Mouse (Mus musculus): ENCODE measurements around the gene Sidt1. TPM values are rescaled to one million over a fixed set of nuclear protein-coding genes. Genes with fewer than 3 reads are reported as not detected.
"Not testable (repeated sequence)": the region's sequence is repeated elsewhere in the genome, so short reads cannot be mapped to it uniquely, and the experiment has no call there.

Sidt1 gene
- polyA plus RNA-seq, 1 experiment from 2014 or later = 4.9 TPM

DNA sequence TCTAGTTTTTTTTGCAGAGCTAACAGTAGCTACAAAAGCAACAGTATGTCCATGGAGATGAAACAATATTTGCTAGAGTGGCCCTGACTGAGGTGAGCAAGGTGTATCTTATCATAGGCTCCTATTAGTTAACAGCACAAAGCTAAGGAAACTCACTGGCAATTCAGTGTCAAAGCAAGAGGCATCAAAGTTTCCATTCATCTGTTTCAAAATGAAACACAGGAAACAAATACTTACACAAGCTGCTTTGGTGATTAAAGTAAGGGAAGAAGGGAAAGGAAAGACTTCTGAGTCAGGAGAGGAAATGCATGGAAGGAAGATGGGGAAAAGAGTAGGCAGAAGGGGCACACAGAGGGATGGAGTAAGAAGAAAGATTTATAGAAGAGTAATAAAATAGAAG lies 39.0 kb downstream of the Sidt1 start:
- H3K4me3 ChIP-seq = no peak overlapping the region
- no peak overlapping the region for H3K9ac ChIP-seq
- no peaks in the 10 kb centered on the region for H3K27me3 ChIP-seq
- no peak overlapping the region for H3K27ac ChIP-seq (replicated peaks)
- H3K4me2 ChIP-seq = no peak overlapping the region
- H3K36me3 ChIP-seq = no peaks in the 10 kb centered on the region
- no peaks in the 10 kb centered on the region for H3K4me1 ChIP-seq (replicated peaks)
- no peaks in the 10 kb centered on the region for H3K9me3 ChIP-seq
- ATAC-seq (ENCODE audit: low read depth) = no peak

DNA sequence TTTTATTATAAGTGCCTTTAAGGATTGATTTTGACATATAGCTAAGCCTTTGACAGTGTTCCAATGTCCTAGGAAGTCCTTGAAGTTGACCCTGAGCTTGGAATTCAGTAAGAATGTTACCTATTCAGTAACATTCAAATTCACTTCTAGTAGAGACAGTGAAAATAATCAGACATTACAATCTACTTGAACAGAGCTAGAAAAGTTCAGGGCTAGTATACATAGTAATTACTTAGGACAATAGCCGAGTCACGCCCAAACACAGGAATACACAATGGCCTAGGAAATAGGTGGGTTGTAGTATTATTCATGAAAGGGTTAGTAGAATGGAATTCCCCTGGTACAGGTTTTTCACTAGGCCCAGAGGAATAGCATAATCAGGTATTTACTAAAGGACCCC lies 40.3 kb downstream of the Sidt1 start:
- 85% methylated on average over 2 of the region's 2 CpGs for WGBS
- H3K4me2 ChIP-seq; ATAC-seq (ENCODE audit: low read depth); H3K27ac ChIP-seq (replicated peaks); H3K4me1 ChIP-seq (replicated peaks); H3K9ac ChIP-seq; H3K9me3 ChIP-seq; H3K36me3 ChIP-seq; H3K27me3 ChIP-seq; H3K4me3 ChIP-seq: not testable (repeated sequence)

DNA sequence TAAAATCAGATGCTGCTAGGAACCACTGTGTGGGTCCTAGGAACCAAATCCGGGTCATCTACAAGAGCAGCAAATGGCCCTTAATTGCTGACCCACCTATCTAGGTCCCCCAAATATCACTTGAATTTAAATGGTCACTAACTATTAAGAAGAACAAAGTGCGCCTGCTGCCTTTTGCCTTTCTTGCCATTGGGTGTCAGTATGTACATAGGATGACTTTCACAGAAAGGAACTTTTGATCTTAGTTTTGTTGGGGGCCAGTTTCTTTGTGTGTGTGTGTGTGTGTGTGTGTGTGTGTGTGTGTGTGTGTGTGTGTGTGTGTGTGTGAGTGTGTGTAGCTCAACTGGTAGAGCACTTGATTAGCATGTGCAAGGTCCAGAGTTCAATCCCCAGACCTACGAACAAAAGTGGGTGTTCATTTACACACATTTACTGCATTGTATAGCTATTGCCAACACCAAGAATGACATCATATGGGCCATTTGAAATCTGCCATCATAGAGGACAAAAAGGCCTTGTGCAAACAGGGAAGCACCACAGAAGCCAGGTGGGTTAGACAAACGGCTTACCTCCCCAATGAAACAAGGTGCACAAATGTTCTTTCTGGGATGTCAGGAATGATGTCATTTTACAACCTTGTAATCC lies 43.9 kb downstream of the Sidt1 start:
- no peak for ATAC-seq (ENCODE audit: low read depth)
- H3K36me3 ChIP-seq = no peaks in the 10 kb centered on the region
- no peak overlapping the region for H3K27ac ChIP-seq (replicated peaks)
- 76% methylated on average over 4 of the region's 4 CpGs for WGBS
- no peaks in the 10 kb centered on the region for H3K4me1 ChIP-seq (replicated peaks)
- no peak overlapping the region for H3K9ac ChIP-seq
- no peak overlapping the region for H3K4me3 ChIP-seq
- no peaks in the 10 kb centered on the region for H3K9me3 ChIP-seq
- no peaks in the 10 kb centered on the region for H3K27me3 ChIP-seq
- H3K4me2 ChIP-seq = no peak overlapping the region

DNA sequence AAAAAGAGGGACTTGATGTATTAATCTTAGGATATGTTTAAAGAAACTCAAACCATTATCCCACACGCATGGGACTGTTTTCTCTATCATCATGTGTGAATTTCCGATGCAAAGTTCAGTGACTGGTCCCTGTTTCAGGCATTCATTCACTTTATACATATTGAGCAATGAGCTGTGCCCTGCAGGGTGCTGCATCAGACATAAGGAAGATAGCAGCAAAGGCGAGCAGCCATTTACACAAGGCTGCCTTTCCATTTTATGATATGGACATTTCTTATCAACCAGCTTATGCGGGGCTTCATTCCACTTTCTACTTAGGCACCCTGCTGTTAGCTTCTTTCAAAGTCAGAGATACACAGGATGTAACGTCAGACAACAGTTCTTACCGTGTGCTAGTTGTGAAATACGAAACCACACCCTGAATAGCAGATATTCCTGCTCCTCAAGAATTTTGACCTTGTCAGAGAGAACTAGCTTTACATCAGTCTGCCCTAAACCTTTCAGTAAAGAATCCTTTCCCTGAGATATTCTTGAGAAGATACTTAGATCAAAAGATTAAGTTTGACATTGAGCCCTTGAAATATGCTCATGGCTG lies 45.5 kb downstream of the Sidt1 start:
- no peak for ATAC-seq (ENCODE audit: low read depth)
- no peaks in the 10 kb centered on the region for H3K36me3 ChIP-seq
- H3K9me3 ChIP-seq = no peaks in the 10 kb centered on the region
- 71% methylated on average over 7 of the region's 7 CpGs for WGBS
- no peaks in the 10 kb centered on the region for H3K4me1 ChIP-seq (replicated peaks)
- no peak overlapping the region for H3K4me2 ChIP-seq
- no peak overlapping the region for H3K9ac ChIP-seq
- no peak overlapping the region for H3K4me3 ChIP-seq
- H3K27ac ChIP-seq (replicated peaks) = no peak overlapping the region
- H3K27me3 ChIP-seq = no peaks in the 10 kb centered on the region

DNA sequence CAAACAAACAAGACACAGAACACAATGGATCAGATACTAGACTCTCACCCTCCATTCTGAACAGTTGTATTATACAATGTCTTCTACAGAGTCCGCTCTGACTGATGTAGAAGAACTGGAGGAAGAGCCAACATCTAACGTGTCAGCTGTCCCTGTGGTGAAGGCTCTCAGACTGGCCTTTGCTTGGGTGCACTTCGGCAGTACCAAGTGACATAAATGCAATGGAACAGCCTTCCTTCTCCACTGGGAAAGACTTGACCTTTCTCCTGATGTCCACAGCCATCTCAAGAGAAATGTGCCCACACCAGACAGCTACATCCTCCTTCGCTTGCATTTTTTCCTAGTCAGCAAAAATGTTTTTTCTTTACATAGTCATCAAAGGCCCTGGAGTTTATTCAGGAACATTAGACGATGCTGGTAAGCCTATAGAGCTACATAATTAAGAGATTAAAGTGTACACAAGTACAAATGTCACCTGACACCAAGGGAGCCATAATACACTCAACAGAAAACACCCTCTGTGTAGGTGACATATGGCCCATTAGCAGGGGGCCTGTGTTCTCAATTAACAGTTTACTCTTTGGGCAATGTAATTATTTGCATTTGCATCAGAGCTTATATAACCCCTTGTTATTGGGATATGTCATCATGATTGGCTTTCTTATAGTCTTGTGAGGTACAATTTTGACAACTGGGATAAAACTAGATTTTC lies 50.2 kb downstream of the Sidt1 start:
- Histone ChIP-seq H3K4me1 (replicated peaks) (no peaks in the 10 kb centered on the region), H3K9ac (no peak overlapping the region), H3K36me3 (no peaks in the 10 kb centered on the region), H3K9me3 (no peaks in the 10 kb centered on the region), H3K4me2 (no peak overlapping the region), H3K4me3 (no peak overlapping the region), H3K27me3 (no peaks in the 10 kb centered on the region), H3K27ac (replicated peaks) (no peak overlapping the region)
- WGBS = 73% methylated on average over 5 of the region's 5 CpGs
- ATAC-seq (ENCODE audit: low read depth) = no peak

DNA sequence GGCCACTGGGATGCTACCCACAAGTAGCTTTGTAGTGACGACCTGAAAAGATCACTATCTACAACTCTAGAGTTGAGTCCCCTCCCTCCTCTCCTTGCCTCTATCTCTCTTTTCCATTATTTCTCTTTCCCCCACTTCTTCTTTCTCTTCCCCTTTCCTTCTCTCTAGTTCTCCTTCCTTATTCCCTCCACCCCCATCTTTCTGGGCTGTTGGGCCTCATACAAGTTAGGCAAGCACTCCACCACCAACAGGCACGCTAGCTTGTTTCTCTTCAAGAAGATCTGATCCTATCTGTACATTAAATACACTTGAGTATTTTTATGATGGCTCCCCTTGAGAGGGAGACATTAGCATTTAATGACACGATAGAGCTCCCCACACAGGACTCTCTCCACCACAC lies 51.0 kb downstream of the Sidt1 start:
- Histone ChIP-seq H3K9ac (no peak overlapping the region), H3K4me3 (no peak overlapping the region), H3K27me3 (no peaks in the 10 kb centered on the region), H3K27ac (replicated peaks) (no peak overlapping the region), H3K4me2 (no peak overlapping the region), H3K9me3 (no peaks in the 10 kb centered on the region), H3K36me3 (no peaks in the 10 kb centered on the region), H3K4me1 (replicated peaks) (no peaks in the 10 kb centered on the region)
- no peak for ATAC-seq (ENCODE audit: low read depth)
- WGBS = 84% methylated on average over 3 of the region's 3 CpGs

DNA sequence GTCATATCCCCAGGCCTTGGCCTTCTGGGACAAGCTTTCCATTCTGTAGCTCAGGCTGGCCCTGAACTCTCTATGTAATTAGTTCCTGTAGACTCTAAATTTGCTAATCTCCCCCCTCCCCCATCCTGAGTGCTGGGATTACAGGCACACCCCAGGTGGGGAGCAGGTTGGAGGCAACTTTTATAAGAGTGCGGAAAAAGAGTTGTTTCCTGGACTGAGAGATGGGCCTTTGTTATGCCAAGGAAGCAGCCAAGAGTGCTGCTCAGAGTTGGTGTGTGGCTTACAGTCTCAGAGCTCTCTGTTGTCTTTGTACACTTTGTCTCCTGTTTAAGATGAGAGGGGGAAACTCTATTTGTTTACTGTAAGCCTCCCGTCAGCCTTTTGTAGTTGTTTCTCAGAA lies 52.2 kb downstream of the Sidt1 start:
- no peak for ATAC-seq (ENCODE audit: low read depth)
- Histone ChIP-seq H3K9me3 (no peaks in the 10 kb centered on the region), H3K4me2 (no peak overlapping the region), H3K27me3 (no peaks in the 10 kb centered on the region), H3K27ac (replicated peaks) (no peak overlapping the region), H3K4me1 (replicated peaks) (no peaks in the 10 kb centered on the region), H3K4me3 (no peak overlapping the region), H3K36me3 (no peaks in the 10 kb centered on the region), H3K9ac (no peak overlapping the region)
- 63% methylated on average over 2 of the region's 2 CpGs for WGBS

DNA sequence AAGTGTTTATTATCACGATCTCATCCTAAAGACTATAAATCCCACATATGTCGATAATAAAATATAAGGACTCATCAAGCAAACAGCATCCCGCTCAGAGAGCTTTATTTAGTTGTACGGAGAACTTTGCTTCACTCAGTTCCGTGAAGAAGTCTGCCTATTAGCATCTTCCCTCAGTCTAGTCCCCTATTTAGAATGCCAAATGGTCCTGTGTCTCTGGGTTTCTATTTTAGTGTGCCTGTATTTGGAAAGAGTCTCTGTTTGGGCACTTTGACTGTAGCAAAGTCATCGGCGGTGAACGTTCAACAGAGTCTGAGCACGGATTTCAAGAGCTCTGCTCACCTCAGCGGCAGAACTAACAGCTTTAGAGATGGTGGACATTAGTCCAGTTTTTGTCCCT lies 55.8 kb downstream of the Sidt1 start:
- Histone ChIP-seq H3K27ac (replicated peaks) (no peak overlapping the region), H3K9me3 (no peaks in the 10 kb centered on the region), H3K4me2 (no peak overlapping the region), H3K36me3 (no peaks in the 10 kb centered on the region), H3K9ac (no peak overlapping the region), H3K27me3 (no peaks in the 10 kb centered on the region), H3K4me3 (no peak overlapping the region), H3K4me1 (replicated peaks) (no peaks in the 10 kb centered on the region)
- 93% methylated on average over 10 of the region's 10 CpGs for WGBS
- ATAC-seq (ENCODE audit: low read depth) = no peak

DNA sequence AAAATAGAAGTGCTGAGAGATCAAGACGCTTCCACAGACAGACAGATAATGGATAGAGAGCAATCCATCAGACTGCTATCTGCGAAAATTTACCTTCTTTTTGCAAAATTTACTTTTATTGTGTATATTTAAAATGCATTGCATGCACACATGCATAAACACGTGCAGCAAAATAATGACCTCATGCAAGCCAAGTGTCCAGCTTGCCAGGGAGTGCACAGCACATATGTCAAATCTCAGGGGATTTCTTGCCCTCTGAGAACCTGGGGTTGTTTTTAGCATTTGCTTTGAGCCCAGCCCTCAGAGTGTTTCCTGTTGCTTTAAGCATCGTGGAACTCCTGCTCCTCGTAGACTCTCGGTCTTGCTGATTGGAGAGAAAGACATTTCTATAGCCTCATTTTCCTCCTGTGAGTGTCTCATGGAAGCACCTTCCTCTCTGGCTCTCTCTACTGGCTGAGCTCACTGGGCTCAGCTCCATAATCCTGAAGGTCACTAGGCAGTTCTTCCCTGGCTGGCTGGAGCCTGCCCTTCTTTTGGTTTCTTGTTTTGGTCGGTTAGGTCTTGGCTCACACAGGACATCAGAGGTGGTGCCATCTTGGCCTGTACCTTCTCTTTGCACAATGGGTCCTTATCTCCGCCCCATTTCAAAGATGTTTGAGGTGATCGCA lies 61.5 kb downstream of the Sidt1 start:
- WGBS = 72% methylated on average over 9 of the region's 9 CpGs
- ATAC-seq (ENCODE audit: low read depth) = no peak

DNA sequence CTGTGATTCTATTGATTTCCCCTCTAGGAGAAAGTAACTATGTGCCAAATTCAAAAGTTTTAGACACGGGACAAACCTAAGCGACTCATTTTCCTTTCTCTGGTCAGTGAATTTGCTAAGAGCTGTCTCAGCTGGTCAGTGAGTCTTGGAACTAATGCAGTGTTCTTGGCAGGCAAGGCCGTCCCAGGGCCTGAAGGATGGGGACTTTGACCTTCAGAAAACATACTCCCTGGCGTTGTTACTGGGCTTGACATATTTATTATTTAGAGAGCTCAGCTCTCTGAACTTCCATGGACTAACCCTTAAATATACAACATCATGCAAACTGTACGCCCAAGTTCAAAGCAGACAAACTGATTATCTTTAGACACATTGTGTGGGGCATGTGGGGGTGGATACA lies 62.4 kb downstream of the Sidt1 start:
- WGBS = 75% methylated on average over 5 of the region's 5 CpGs
- Histone ChIP-seq H3K4me2 (no peak overlapping the region), H3K4me1 (replicated peaks) (no peaks in the 10 kb centered on the region; the same call in 1 of the 2 replicates), H3K36me3 (no peaks in the 10 kb centered on the region), H3K9me3 (no peaks in the 10 kb centered on the region), H3K27ac (replicated peaks) (no peak overlapping the region), H3K27me3 (no peaks in the 10 kb centered on the region), H3K9ac (no peak overlapping the region), H3K4me3 (no peak overlapping the region)
- no peak for ATAC-seq (ENCODE audit: low read depth)

More for the DNA sequence above, 61.5 kb downstream of the Sidt1 start:
- no peak overlapping the region for H3K9ac ChIP-seq
- no peak overlapping the region for H3K4me2 ChIP-seq
- no peak overlapping the region for H3K4me3 ChIP-seq
- H3K27ac ChIP-seq (replicated peaks) = no peak overlapping the region
- no peaks in the 10 kb centered on the region; the same call in 1 of the 2 replicates for H3K4me1 ChIP-seq (replicated peaks)
- H3K36me3 ChIP-seq = no peaks in the 10 kb centered on the region
- H3K9me3 ChIP-seq = no peaks in the 10 kb centered on the region
- H3K27me3 ChIP-seq = no peaks in the 10 kb centered on the region

DNA sequence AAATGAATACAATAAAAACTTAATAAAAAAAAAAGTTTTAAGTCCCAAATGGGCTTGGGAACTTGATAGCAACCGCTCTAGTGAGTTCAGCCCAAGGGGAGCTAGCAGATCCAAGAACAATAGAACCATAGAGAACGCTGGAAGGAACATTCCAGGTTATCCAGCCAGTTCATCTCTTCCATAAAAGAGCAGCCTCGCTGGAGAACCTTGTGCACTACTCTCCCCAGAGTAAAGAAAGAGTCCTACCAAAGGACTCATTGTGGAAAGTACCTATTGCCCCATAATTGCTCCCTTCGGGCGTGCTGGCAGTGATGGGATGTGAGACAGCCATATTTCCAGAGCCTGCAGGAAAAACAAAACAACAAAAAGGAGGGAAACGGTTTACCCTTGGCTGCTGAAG lies 63.4 kb downstream of the Sidt1 start:
- Histone ChIP-seq H3K9me3 (no peaks in the 10 kb centered on the region), H3K9ac (no peak overlapping the region), H3K4me2 (no peak overlapping the region), H3K4me1 (replicated peaks) (no peaks in the 10 kb centered on the region; the same call in 1 of the 2 replicates), H3K36me3 (no peaks in the 10 kb centered on the region), H3K27ac (replicated peaks) (no peak overlapping the region), H3K27me3 (no peaks in the 10 kb centered on the region), H3K4me3 (no peak overlapping the region)
- ATAC-seq (ENCODE audit: low read depth) = no peak
- WGBS = 64% methylated on average over 6 of the region's 6 CpGs

DNA sequence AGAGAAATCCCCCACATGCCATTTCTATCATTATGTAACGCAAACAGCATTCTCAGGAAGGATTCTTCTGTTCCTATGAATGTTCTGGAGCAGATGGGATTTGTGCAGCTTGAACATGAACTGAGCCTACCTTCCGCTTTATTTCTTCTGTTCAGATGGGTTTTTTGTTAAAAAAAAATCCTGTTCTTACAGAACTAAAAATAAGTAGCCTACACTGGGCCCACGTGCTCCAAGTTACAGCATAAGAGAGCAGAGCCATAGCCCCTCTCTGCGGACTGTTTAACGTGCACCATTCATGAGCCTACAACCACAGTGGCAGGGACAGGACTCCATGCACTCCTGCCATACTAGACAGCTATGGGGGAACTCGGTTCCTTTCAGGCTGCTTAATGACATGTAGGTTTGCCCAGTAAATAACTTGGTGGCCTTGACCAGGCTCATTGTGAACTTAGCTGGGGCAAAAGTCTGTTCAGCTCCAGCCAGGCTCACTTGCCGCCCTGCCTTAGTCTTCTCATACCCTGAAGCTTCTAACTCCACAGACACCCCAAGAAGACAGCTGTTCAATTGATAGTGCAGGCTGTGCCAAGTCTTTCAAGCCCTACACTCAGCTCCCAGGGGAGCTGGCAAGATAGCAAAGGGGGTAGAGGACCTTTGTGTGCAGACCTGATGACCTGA lies 64.3 kb downstream of the Sidt1 start:
- Histone ChIP-seq H3K36me3 (no peaks in the 10 kb centered on the region), H3K4me1 (replicated peaks) (no peaks in the 10 kb centered on the region; the same call in 1 of the 2 replicates), H3K4me3 (no peak overlapping the region), H3K27me3 (no peaks in the 10 kb centered on the region), H3K4me2 (no peak overlapping the region), H3K27ac (replicated peaks) (no peak overlapping the region), H3K9me3 (no peaks in the 10 kb centered on the region), H3K9ac (no peak overlapping the region)
- WGBS = 89% methylated on average over 7 of the region's 7 CpGs
- no peak for ATAC-seq (ENCODE audit: low read depth)
